Mouse (Mus musculus): Measurements from ENCODE around the gene Nmb. TPM values are rescaled to one million over a fixed set of nuclear protein-coding genes. Genes with fewer than 3 reads are reported as not detected.

The Nmb gene
- polyA plus RNA-seq, 1 experiment from 2014 or later: 6.3 TPM

DNA sequence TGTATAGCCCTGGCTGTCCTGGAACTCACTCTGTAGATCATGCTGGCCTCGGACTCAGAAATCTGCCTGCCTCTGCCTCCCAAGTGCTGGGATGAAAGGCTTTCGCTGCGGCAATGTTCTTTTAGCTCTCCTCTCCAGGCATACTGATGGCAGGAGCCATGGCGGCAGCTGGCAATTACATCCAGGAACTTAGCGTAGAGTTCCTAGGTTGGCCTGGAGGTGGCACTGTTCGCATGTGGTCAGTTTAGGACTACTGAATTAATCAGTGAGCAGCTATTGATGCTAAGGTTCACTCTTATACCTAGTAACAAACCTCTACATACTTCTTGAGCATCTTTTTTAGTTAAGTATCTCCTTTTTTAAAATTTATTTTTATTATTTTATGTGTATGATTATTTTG, 47.7 kb downstream of the Nmb start:
- H3K27ac ChIP-seq (ENCODE audit: low read depth, low read length): no peak overlapping the region
- no peaks in the 10 kb centered on the region for H3K36me3 ChIP-seq (ENCODE audit: control insufficient read depth, insufficient read depth, low read length)
- no peak overlapping the region for H3K4me3 ChIP-seq (ENCODE audit: low read depth, low read length)
- H3K9me3 ChIP-seq (ENCODE audit: control insufficient read depth, low read length): no peaks in the 10 kb centered on the region
- no peak for ATAC-seq (ENCODE audit: low read depth)
- no peaks in the 10 kb centered on the region for H3K27me3 ChIP-seq (ENCODE audit: control insufficient read depth, insufficient read depth, low read length)
- H3K4me1 ChIP-seq (ENCODE audit: control insufficient read depth, insufficient read depth, low read length): peaks cover 3% of the 10 kb centered on the region
- 38% methylated on average over 6 of the region's 6 CpGs for WGBS
- no peak overlapping the region for H3K9ac ChIP-seq (replicated peaks; ENCODE audit: low read depth, low read length)
- no peak overlapping the region for H3K4me2 ChIP-seq (ENCODE audit: low read depth, low read length)

DNA sequence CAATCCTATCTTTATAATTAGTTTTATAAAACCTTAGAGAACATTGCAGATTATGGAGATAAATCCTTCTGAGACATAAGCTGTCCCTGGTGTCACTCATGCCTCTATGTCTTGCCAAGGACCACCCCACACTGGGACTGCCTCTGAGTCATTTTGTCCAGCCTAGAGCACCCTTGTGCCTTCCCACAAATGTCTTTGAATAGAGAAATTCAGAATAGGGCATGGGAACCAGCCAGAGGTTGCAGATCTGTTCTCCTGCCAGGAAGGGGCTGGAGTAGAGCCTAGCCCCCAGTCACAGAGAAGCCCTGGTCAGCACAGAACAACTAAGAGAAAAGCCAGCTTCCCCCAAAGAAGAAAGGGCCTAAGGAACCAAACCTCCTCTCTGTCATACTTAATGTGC, 49.6 kb downstream of the Nmb start:
- Histone ChIP-seq H3K36me3 (ENCODE audit: control insufficient read depth, insufficient read depth, low read length) (no peaks in the 10 kb centered on the region), H3K27ac (ENCODE audit: low read depth, low read length) (no peak overlapping the region), H3K4me3 (ENCODE audit: low read depth, low read length) (no peak overlapping the region), H3K27me3 (ENCODE audit: control insufficient read depth, insufficient read depth, low read length) (no peaks in the 10 kb centered on the region), H3K4me2 (ENCODE audit: low read depth, low read length) (no peak overlapping the region), H3K9me3 (ENCODE audit: control insufficient read depth, low read length) (no peaks in the 10 kb centered on the region), H3K4me1 (ENCODE audit: control insufficient read depth, insufficient read depth, low read length) (no peaks in the 10 kb centered on the region), H3K9ac (replicated peaks; ENCODE audit: low read depth, low read length) (no peak overlapping the region)
- no peak for ATAC-seq (ENCODE audit: low read depth)

DNA sequence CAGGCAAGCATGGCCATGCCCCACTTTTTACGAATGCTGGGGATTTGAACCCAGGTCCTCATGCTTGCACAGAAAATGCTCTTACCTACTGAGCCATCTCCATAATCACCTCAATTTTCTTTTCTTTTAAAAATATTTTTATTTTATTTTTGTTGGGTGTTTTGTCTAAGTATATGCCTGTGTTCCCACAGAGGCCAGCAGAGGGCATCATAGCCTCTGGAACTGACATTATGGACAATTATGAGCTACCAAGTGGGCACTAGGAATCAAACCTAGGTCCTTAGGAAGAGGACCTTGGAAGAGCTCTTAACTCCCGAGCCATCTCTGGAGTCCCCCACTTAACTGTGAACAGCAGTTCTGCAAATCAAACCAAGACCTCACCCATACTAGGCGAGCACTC, 51.7 kb downstream of the Nmb start:
- Histone ChIP-seq H3K4me1 (ENCODE audit: control insufficient read depth, insufficient read depth, low read length) (no peaks in the 10 kb centered on the region), H3K4me2 (ENCODE audit: low read depth, low read length) (no peak overlapping the region), H3K4me3 (ENCODE audit: low read depth, low read length) (no peak overlapping the region), H3K36me3 (ENCODE audit: control insufficient read depth, insufficient read depth, low read length) (no peaks in the 10 kb centered on the region), H3K9me3 (ENCODE audit: control insufficient read depth, low read length) (no peaks in the 10 kb centered on the region), H3K27ac (ENCODE audit: low read depth, low read length) (no peak overlapping the region), H3K9ac (replicated peaks; ENCODE audit: low read depth, low read length) (no peak overlapping the region), H3K27me3 (ENCODE audit: control insufficient read depth, insufficient read depth, low read length) (no peaks in the 10 kb centered on the region)
- ATAC-seq (ENCODE audit: low read depth): no peak
- 96% methylated on average over 3 of the region's 3 CpGs for WGBS

Other genes with a start within 250 kb of the Nmb start
- gene Crtc3, start 216.2 kb downstream of the Nmb start, polyA plus RNA-seq (2014; fragmentation: Nextera tagmentation; extraction: Ambion mirVana): 17.2 and 23.2 TPM in 2 replicates
- gene Iqgap1, start 79.1 kb downstream of the Nmb start, polyA plus RNA-seq (2014; fragmentation: Nextera tagmentation; extraction: Ambion mirVana): 15.8 and 23.1 TPM in 2 replicates
- 4.5 and 4.9 TPM in 2 replicates for gene Zscan2, start 44.2 kb downstream of the Nmb start, polyA plus RNA-seq (2014; fragmentation: Nextera tagmentation; extraction: Ambion mirVana)
- 31.4 and 32.1 TPM in 2 replicates for gene Wdr73, start 3.8 kb downstream of the Nmb start, polyA plus RNA-seq (2014; fragmentation: Nextera tagmentation; extraction: Ambion mirVana)
- 128 and 155 TPM in 2 replicates for gene Sec11a, start 42.7 kb upstream of the Nmb start, polyA plus RNA-seq (2014; fragmentation: Nextera tagmentation; extraction: Ambion mirVana)
- 8.9 and 11.1 TPM in 2 replicates for gene Zfp592, start 88.6 kb upstream of the Nmb start, polyA plus RNA-seq (2014; fragmentation: Nextera tagmentation; extraction: Ambion mirVana)
- gene Alpk3, start 152.5 kb upstream of the Nmb start, polyA plus RNA-seq (2014; fragmentation: Nextera tagmentation; extraction: Ambion mirVana): 0.05 and 0.17 TPM in 2 replicates
- gene Slc28a1, start 209.7 kb upstream of the Nmb start, polyA plus RNA-seq (2014; fragmentation: Nextera tagmentation; extraction: Ambion mirVana): not detected in 2 replicates

Data from neural tube, embryonic 14.5 days (tissue).